ENCODE assay signal across 21 mouse cellular contexts in genomic region chr17:35018171-35018570, GRCm38 (mm10). TPM values are rescaled to one million over a fixed set of nuclear protein-coding genes. Genes with fewer than 3 reads are reported as not detected.
DNase-seq lines count a peak whose midpoint lies in the region; ATAC-seq lines count a peak whose summit lies in the region.
"Had no signal": no experiment of that assay in that cellular context is flagged by ENCODE, and none has a peak within 500 bp of the region (broad histone marks: within the 10 kb centered on the region; RNA-seq: fewer than 3 reads in every experiment).

No protein-coding gene starts in this region.

- DNase-seq in cerebellum, adult 11-12 months: peak; percentile 34
- DNase-seq in cerebellum, adult 9-10 months: no peak
- DNase-seq in forebrain, embryonic 11.5 days (ENCODE audit: low spot score): peak; percentile 46
- DNase-seq in midbrain, embryonic 10.5 days (ENCODE audit: low spot score): no peak
- DNase-seq: adrenal gland, adult 8-10 months; adrenal gland, postnatal 25 days; embryo, embryonic 11 days; gastrocnemius, postnatal 25 days; kidney, adult 2 months had no signal

- no peaks in the 10 kb centered on the region for H3K27me3 ChIP-seq in forebrain, embryonic 11.5 days (ENCODE audit: control insufficient read depth, insufficient read depth, low read length)
- H3K27me3 ChIP-seq in forebrain, embryonic 16.5 days (replicated peaks; ENCODE audit: control insufficient read depth, insufficient read depth, low read length): no peaks in the 10 kb centered on the region
- no peaks in the 10 kb centered on the region for H3K27me3 ChIP-seq in hindbrain, embryonic 13.5 days
- H3K27me3 ChIP-seq in hindbrain, embryonic 16.5 days (replicated peaks; ENCODE audit: control insufficient read depth, insufficient read depth, low read length): no peaks in the 10 kb centered on the region
- no peaks in the 10 kb centered on the region for H3K27me3 ChIP-seq in midbrain, embryonic 10.5 days (ENCODE audit: low read depth, poor library complexity, severe bottlenecking)
- no peaks in the 10 kb centered on the region for H3K27me3 ChIP-seq in midbrain, embryonic 16.5 days (ENCODE audit: control insufficient read depth, insufficient read depth, low read depth, low read length)
- H3K27me3 ChIP-seq: hindbrain, embryonic 12.5 days had no signal

- H3K27ac ChIP-seq in forebrain, embryonic 11.5 days (ENCODE audit: low read depth, low read length): no peak overlapping the region
- H3K27ac ChIP-seq in forebrain, embryonic 16.5 days (ENCODE audit: low read length): no peak overlapping the region
- no peak overlapping the region for H3K27ac ChIP-seq in hindbrain, embryonic 13.5 days
- H3K27ac ChIP-seq in hindbrain, embryonic 16.5 days (ENCODE audit: low read depth, low read length): no peak overlapping the region
- no peak overlapping the region for H3K27ac ChIP-seq in midbrain, embryonic 10.5 days (replicated peaks)
- no peak overlapping the region for H3K27ac ChIP-seq in midbrain, embryonic 16.5 days (ENCODE audit: low read length)
- H3K27ac ChIP-seq: heart, adult 2 months; hindbrain, embryonic 12.5 days; hindbrain, postnatal 0 days had no signal

- no peak overlapping the region for H3K4me2 ChIP-seq in forebrain, embryonic 11.5 days (ENCODE audit: low read depth, low read length, severe bottlenecking)
- no peak overlapping the region for H3K4me2 ChIP-seq in forebrain, embryonic 16.5 days (ENCODE audit: low read length)
- no peak overlapping the region for H3K4me2 ChIP-seq in hindbrain, embryonic 13.5 days
- H3K4me2 ChIP-seq in hindbrain, embryonic 16.5 days (ENCODE audit: low read length): no peak overlapping the region
- no peak overlapping the region for H3K4me2 ChIP-seq in midbrain, embryonic 16.5 days (ENCODE audit: low read length)
- H3K4me2 ChIP-seq: heart, embryonic 11.5 days; hindbrain, embryonic 12.5 days had no signal

- peaks cover 15% of the 10 kb centered on the region for H3K36me3 ChIP-seq in forebrain, embryonic 11.5 days (ENCODE audit: control insufficient read depth, insufficient read depth, low read length)
- peaks cover 17% of the 10 kb centered on the region for H3K36me3 ChIP-seq in forebrain, embryonic 16.5 days (ENCODE audit: control insufficient read depth, insufficient read depth)
- peaks cover 50% of the 10 kb centered on the region for H3K36me3 ChIP-seq in hindbrain, embryonic 13.5 days
- H3K36me3 ChIP-seq in hindbrain, embryonic 16.5 days (ENCODE audit: control insufficient read depth, insufficient read depth, low read length): peaks cover 20% of the 10 kb centered on the region
- peaks cover 62% of the 10 kb centered on the region for H3K36me3 ChIP-seq in midbrain, embryonic 10.5 days
- H3K36me3 ChIP-seq in midbrain, embryonic 16.5 days (ENCODE audit: control insufficient read depth, insufficient read depth, low read length): peaks cover 26% of the 10 kb centered on the region

- ATAC-seq in forebrain, embryonic 11.5 days (replicated peaks; ENCODE audit: low FRiP score): no peak
- no peak for ATAC-seq in forebrain, embryonic 16.5 days
- ATAC-seq in hindbrain, embryonic 13.5 days (ENCODE audit: low FRiP score): no peak
- ATAC-seq in hindbrain, embryonic 16.5 days: no peak
- ATAC-seq in midbrain, embryonic 16.5 days: no peak
- ATAC-seq: activated CD4-positive, CD25-positive, alpha-beta regulatory T cell, adult 4 months; forebrain, embryonic 14.5 days; hindbrain, postnatal 0 days; inflammation-experienced regulatory T-cells, adult 6 months; intestine, embryonic 16.5 days had no signal

- H3K4me3 ChIP-seq in forebrain, embryonic 11.5 days (ENCODE audit: low read depth, low read length): no peak overlapping the region
- no peak overlapping the region for H3K4me3 ChIP-seq in forebrain, embryonic 16.5 days (replicated peaks; ENCODE audit: low read length)
- H3K4me3 ChIP-seq in hindbrain, embryonic 13.5 days: no peak overlapping the region
- no peak overlapping the region for H3K4me3 ChIP-seq in hindbrain, embryonic 16.5 days (ENCODE audit: low read length)
- H3K4me3 ChIP-seq in midbrain, embryonic 10.5 days: 0 out of 2 replicates have a peak overlapping the region, but pooled peaks have one; percentile 1
- H3K4me3 ChIP-seq in midbrain, embryonic 16.5 days (ENCODE audit: low read depth, low read length): no peak overlapping the region
- H3K4me3 ChIP-seq: heart, adult 2 months; hindbrain, embryonic 12.5 days had no signal

- peaks cover 6% of the 10 kb centered on the region for H3K4me1 ChIP-seq in forebrain, embryonic 11.5 days (replicated peaks; ENCODE audit: control insufficient read depth, insufficient read depth, low read length)
- H3K4me1 ChIP-seq in forebrain, embryonic 16.5 days (replicated peaks; ENCODE audit: control insufficient read depth, insufficient read depth, low read length): peaks cover 12% of the 10 kb centered on the region
- peaks cover 19% of the 10 kb centered on the region for H3K4me1 ChIP-seq in hindbrain, embryonic 13.5 days (replicated peaks)
- H3K4me1 ChIP-seq in hindbrain, embryonic 16.5 days (ENCODE audit: control insufficient read depth, insufficient read depth, low read depth, low read length): peaks cover 8% of the 10 kb centered on the region
- H3K4me1 ChIP-seq in midbrain, embryonic 10.5 days: peaks cover 20% of the 10 kb centered on the region
- H3K4me1 ChIP-seq in midbrain, embryonic 16.5 days (ENCODE audit: control insufficient read depth, insufficient read depth, low read length): no peaks in the 10 kb centered on the region; the same call in 1 of the 2 replicates

- no peak overlapping the region for H3K9ac ChIP-seq in forebrain, embryonic 11.5 days (ENCODE audit: low read length)
- no peak overlapping the region for H3K9ac ChIP-seq in forebrain, embryonic 16.5 days (replicated peaks; ENCODE audit: low read depth, low read length)
- H3K9ac ChIP-seq in hindbrain, embryonic 13.5 days: peak overlapping the region; percentile 5; the same call in 1 of the 2 replicates
- no peak overlapping the region for H3K9ac ChIP-seq in hindbrain, embryonic 16.5 days (ENCODE audit: low read depth, low read length)
- no peak overlapping the region for H3K9ac ChIP-seq in midbrain, embryonic 16.5 days (ENCODE audit: low read depth, low read length)
- H3K9ac ChIP-seq: hindbrain, embryonic 12.5 days had no signal

- 86% methylated on average over 3 of the region's 3 CpGs for WGBS in forebrain, embryonic 11.5 days
- WGBS in forebrain, embryonic 16.5 days: 86% methylated on average over 3 of the region's 3 CpGs
- WGBS in hindbrain, embryonic 13.5 days: 89% methylated on average over 3 of the region's 3 CpGs
- 77% methylated on average over 3 of the region's 3 CpGs for WGBS in hindbrain, embryonic 16.5 days
- WGBS in midbrain, embryonic 10.5 days: 88% methylated on average over 3 of the region's 3 CpGs
- WGBS in midbrain, embryonic 16.5 days: 85% methylated on average over 3 of the region's 3 CpGs

- H3K9me3 ChIP-seq in forebrain, embryonic 11.5 days (ENCODE audit: control insufficient read depth, low read length): no peaks in the 10 kb centered on the region
- H3K9me3 ChIP-seq in forebrain, embryonic 16.5 days (ENCODE audit: control insufficient read depth, low read length): no peaks in the 10 kb centered on the region
- no peaks in the 10 kb centered on the region for H3K9me3 ChIP-seq in hindbrain, embryonic 13.5 days
- no peaks in the 10 kb centered on the region for H3K9me3 ChIP-seq in hindbrain, embryonic 16.5 days (ENCODE audit: control insufficient read depth, low read length)
- no peaks in the 10 kb centered on the region for H3K9me3 ChIP-seq in midbrain, embryonic 10.5 days (replicated peaks)
- no peaks in the 10 kb centered on the region for H3K9me3 ChIP-seq in midbrain, embryonic 16.5 days (replicated peaks; ENCODE audit: control insufficient read depth, low read length, poor library complexity, severe bottlenecking)
- H3K9me3 ChIP-seq: hindbrain, embryonic 12.5 days had no signal

RNA-seq across cellular contexts. Expression of gene Vwa7, which starts 1.8 kb away (rescaled TPM):
- polyA plus RNA-seq in forebrain, embryonic 11.5 days (2014; fragmentation: Nextera tagmentation; extraction: Ambion mirVana): 0.15 and 0.27 TPM in 2 replicates
- 0.12 and 0.14 TPM in 2 replicates for polyA plus RNA-seq in forebrain, embryonic 16.5 days (2015; fragmentation: Nextera tagmentation; extraction: Ambion mirVana)
- 0.16 and 0.18 TPM in 2 replicates for polyA plus RNA-seq in hindbrain, embryonic 13.5 days (2015; fragmentation: Nextera tagmentation; extraction: Ambion mirVana)
- 0.08 and 0.19 TPM in 2 replicates for polyA plus RNA-seq in hindbrain, embryonic 16.5 days (2015; fragmentation: Nextera tagmentation; extraction: Ambion mirVana)
- 0.19 and 0.28 TPM in 2 replicates for polyA plus RNA-seq in midbrain, embryonic 10.5 days (2016; fragmentation: Nextera tagmentation; extraction: Ambion mirVana)
- polyA plus RNA-seq in midbrain, embryonic 16.5 days (2015; fragmentation: Nextera tagmentation; extraction: Ambion mirVana): 0.16 and 0.26 TPM in 2 replicates

RNA-seq across cellular contexts. Expression of gene Sapcd1, which starts 9.6 kb away (rescaled TPM):
- polyA plus RNA-seq in forebrain, embryonic 11.5 days (2014; fragmentation: Nextera tagmentation; extraction: Ambion mirVana): 4.0 and 4.1 TPM in 2 replicates
- 2.2 and 2.7 TPM in 2 replicates for polyA plus RNA-seq in forebrain, embryonic 16.5 days (2015; fragmentation: Nextera tagmentation; extraction: Ambion mirVana)
- 2.5 and 2.9 TPM in 2 replicates for polyA plus RNA-seq in hindbrain, embryonic 13.5 days (2015; fragmentation: Nextera tagmentation; extraction: Ambion mirVana)
- 1.7 TPM in 2 replicates for polyA plus RNA-seq in hindbrain, embryonic 16.5 days (2015; fragmentation: Nextera tagmentation; extraction: Ambion mirVana)
- 7.1 and 7.7 TPM in 2 replicates for polyA plus RNA-seq in midbrain, embryonic 10.5 days (2016; fragmentation: Nextera tagmentation; extraction: Ambion mirVana)
- polyA plus RNA-seq in midbrain, embryonic 16.5 days (2015; fragmentation: Nextera tagmentation; extraction: Ambion mirVana): 0.71 and 1.1 TPM in 2 replicates

RNA-seq across cellular contexts. Expression of gene Vars, which starts 17.4 kb away (rescaled TPM):
- polyA plus RNA-seq in forebrain, embryonic 11.5 days (2014; fragmentation: Nextera tagmentation; extraction: Ambion mirVana): 169 and 174 TPM in 2 replicates
- 81.7 and 85.2 TPM in 2 replicates for polyA plus RNA-seq in forebrain, embryonic 16.5 days (2015; fragmentation: Nextera tagmentation; extraction: Ambion mirVana)
- 57.3 TPM in 2 replicates for polyA plus RNA-seq in hindbrain, embryonic 13.5 days (2015; fragmentation: Nextera tagmentation; extraction: Ambion mirVana)
- 50.7 and 61.7 TPM in 2 replicates for polyA plus RNA-seq in hindbrain, embryonic 16.5 days (2015; fragmentation: Nextera tagmentation; extraction: Ambion mirVana)
- 177 and 210 TPM in 2 replicates for polyA plus RNA-seq in midbrain, embryonic 10.5 days (2016; fragmentation: Nextera tagmentation; extraction: Ambion mirVana)
- polyA plus RNA-seq in midbrain, embryonic 16.5 days (2015; fragmentation: Nextera tagmentation; extraction: Ambion mirVana): 54.8 and 56.5 TPM in 2 replicates

RNA-seq across cellular contexts. Expression of gene Msh5, which starts 28.4 kb away (rescaled TPM):
- 5.8 and 7.9 TPM in 2 replicates for polyA plus RNA-seq in forebrain, embryonic 11.5 days (2014; fragmentation: Nextera tagmentation; extraction: Ambion mirVana)
- polyA plus RNA-seq in forebrain, embryonic 16.5 days (2015; fragmentation: Nextera tagmentation; extraction: Ambion mirVana): 3.1 and 3.4 TPM in 2 replicates
- 2.7 and 3.5 TPM in 2 replicates for polyA plus RNA-seq in hindbrain, embryonic 13.5 days (2015; fragmentation: Nextera tagmentation; extraction: Ambion mirVana)
- polyA plus RNA-seq in hindbrain, embryonic 16.5 days (2015; fragmentation: Nextera tagmentation; extraction: Ambion mirVana): 1.8 and 2.5 TPM in 2 replicates
- polyA plus RNA-seq in midbrain, embryonic 10.5 days (2016; fragmentation: Nextera tagmentation; extraction: Ambion mirVana): 5.4 and 6.3 TPM in 2 replicates
- 1.9 and 2.4 TPM in 2 replicates for polyA plus RNA-seq in midbrain, embryonic 16.5 days (2015; fragmentation: Nextera tagmentation; extraction: Ambion mirVana)

RNA-seq across cellular contexts. Expression of gene Clic1, which starts 31.6 kb away (rescaled TPM):
- 67.7 and 74.5 TPM in 2 replicates for polyA plus RNA-seq in forebrain, embryonic 11.5 days (2014; fragmentation: Nextera tagmentation; extraction: Ambion mirVana)
- polyA plus RNA-seq in forebrain, embryonic 16.5 days (2015; fragmentation: Nextera tagmentation; extraction: Ambion mirVana): 79.3 and 85.5 TPM in 2 replicates
- 100 and 102 TPM in 2 replicates for polyA plus RNA-seq in hindbrain, embryonic 13.5 days (2015; fragmentation: Nextera tagmentation; extraction: Ambion mirVana)
- polyA plus RNA-seq in hindbrain, embryonic 16.5 days (2015; fragmentation: Nextera tagmentation; extraction: Ambion mirVana): 85.2 and 88.5 TPM in 2 replicates
- polyA plus RNA-seq in midbrain, embryonic 10.5 days (2016; fragmentation: Nextera tagmentation; extraction: Ambion mirVana): 216 and 217 TPM in 2 replicates
- polyA plus RNA-seq in midbrain, embryonic 16.5 days (2015; fragmentation: Nextera tagmentation; extraction: Ambion mirVana): 51.2 and 54.7 TPM in 2 replicates

Comparison
In these comparisons a context has a peak if more than half of its experiments do, and no peak if none do; other contexts are left out.
1. DNase-seq: peak in cerebellum, adult 11-12 months (single experiment) and forebrain, embryonic 11.5 days (single experiment); none in cerebellum, adult 9-10 months (single experiment) and midbrain, embryonic 10.5 days (single experiment).